Mouse (Mus musculus) limb, embryonic 11.5 days (tissue): Measurements from ENCODE around the gene Vps53. TPM values are rescaled to one million over a fixed set of nuclear protein-coding genes. Genes with fewer than 3 reads are reported as not detected.

Source experiments
- ATAC-seq: fragments of 200-750 bp; cut with Nextera tagmentation; 2 replicates; pipeline ENCODE4 v1.8.0; 2017; ENCODE audit warnings: low read depth; ENCODE audit not compliant: insufficient number of reproducible peaks, low FRiP score, low TSS enrichment
- DNase-seq: peaks from one replicate; pipeline ENCODE4 v3.0.0-alpha.2; 2015; ENCODE audit warnings: low spot score
- H3K27ac ChIP-seq: fragments of 300-500 bp; sonication (generic); replicated peaks from 2 replicates; pipeline ENCODE4 v1.5.1; 2014; ENCODE audit warnings: low read depth, mild to moderate bottlenecking, low read length
- H3K27me3 ChIP-seq: fragments of 300-500 bp; sonication (generic); 2 replicates; pipeline ENCODE4 v1.6.1; 2014; ENCODE audit warnings: mild to moderate bottlenecking, low read length, mixed read lengths; ENCODE audit not compliant: control insufficient read depth, insufficient read depth
- H3K36me3 ChIP-seq: fragments of 300-500 bp; sonication (generic); 2 replicates; pipeline ENCODE4 v1.6.1; 2014; ENCODE audit warnings: mild to moderate bottlenecking, low read length, moderate library complexity, mixed read lengths; ENCODE audit not compliant: control insufficient read depth, insufficient read depth
- H3K4me1 ChIP-seq: fragments of 300-500 bp; sonication (generic); 2 replicates; pipeline ENCODE4 v1.6.1; 2014; ENCODE audit warnings: low read length, mixed read lengths; ENCODE audit not compliant: control insufficient read depth, insufficient read depth
- H3K4me2 ChIP-seq: fragments of 300-500 bp; sonication (generic); 2 replicates; pipeline ENCODE4 v1.6.1; 2014; ENCODE audit warnings: low read depth, mild to moderate bottlenecking, moderate library complexity; ENCODE audit not compliant: severe bottlenecking
- H3K4me3 ChIP-seq: fragments of 300-500 bp; sonication (generic); 2 replicates; pipeline ENCODE4 v1.5.1; 2014; ENCODE audit warnings: low read depth, low read length
- H3K9ac ChIP-seq: fragments of 300-500 bp; sonication (generic); 2 replicates; pipeline ENCODE4 v1.6.1; 2014; ENCODE audit warnings: mild to moderate bottlenecking, low read length
- H3K9me3 ChIP-seq: fragments of 300-500 bp; sonication (generic); 2 replicates; pipeline ENCODE4 v1.6.1; 2016; ENCODE audit warnings: low read length; ENCODE audit not compliant: control insufficient read depth
- WGBS: fragments of 180-500 bp; shearing (Covaris S2); extraction: QIAGEN DNeasy Blood & Tissue Kit; methylation state at CpG from one replicate; pipeline ENCODE4 v1.1.7; 2014; 5-methylcytosine and 5-hydroxymethylcytosine counted together
- polyA plus RNA-seq: library from polyadenylated mRNA; unstranded; fragments of >200 nt; fragmentation: Nextera tagmentation; extraction: Ambion mirVana; gene quantifications from 2 replicates; pipeline ENCODE4 v1.2.1, GENCODE M21; 2014

Gene Vps53
- polyA plus RNA-seq, 1 experiment from 2014 or later = 40.4 TPM

- Histone ChIP-seq H3K4me3 (no peak overlapping the region), H3K4me1 (no peaks in the 10 kb centered on the region), H3K9me3 (no peaks in the 10 kb centered on the region), H3K27me3 (no peaks in the 10 kb centered on the region), H3K27ac (no peak overlapping the region), H3K4me2 (no peak overlapping the region), H3K9ac (no peak overlapping the region), H3K36me3 (peaks cover 5% of the 10 kb centered on the region; the same call in 1 of the 2 replicates)
- no peak for ATAC-seq
- WGBS = 90% methylated on average over 3 of the region's 3 CpGs
- no peak for DNase-seq
These were observed 41.5 kb downstream of the Vps53 start for GRCm38 (mm10) chr11:76137996-76138395.

- ATAC-seq (no peak), DNase-seq (no peak)
- no peaks in the 10 kb centered on the region for H3K9me3 ChIP-seq
- H3K4me1 ChIP-seq = no peaks in the 10 kb centered on the region
- no peaks in the 10 kb centered on the region for H3K27me3 ChIP-seq
- H3K4me2 ChIP-seq = no peak overlapping the region
- WGBS = 83% methylated on average over 7 of the region's 7 CpGs
- peaks cover 5% of the 10 kb centered on the region; the same call in 1 of the 2 replicates for H3K36me3 ChIP-seq
- H3K9ac ChIP-seq = no peak overlapping the region
- H3K4me3 ChIP-seq = no peak overlapping the region
- no peak overlapping the region for H3K27ac ChIP-seq
These were observed 43.6 kb downstream of the Vps53 start for GRCm38 (mm10) chr11:76135641-76136437.

DNA sequence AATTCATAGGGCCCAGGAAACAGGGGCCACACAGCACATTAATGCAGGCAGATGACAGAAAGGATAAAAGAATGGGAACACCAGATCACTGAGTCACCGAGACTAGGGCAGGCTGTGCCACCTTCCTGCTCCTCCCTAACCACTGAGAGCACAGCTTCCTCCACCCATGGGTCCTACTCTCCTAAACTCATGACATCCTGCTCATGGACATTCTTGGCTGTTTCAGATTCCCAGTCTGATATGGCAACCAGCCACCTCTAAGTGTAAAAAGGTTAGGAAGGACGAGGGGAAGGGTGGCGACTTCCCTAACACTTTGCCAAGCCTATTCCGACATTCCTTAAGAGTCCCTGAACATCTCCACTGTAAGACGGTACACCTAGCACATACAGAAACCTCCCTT, 48.6 kb downstream of the Vps53 start:
- WGBS = 85% methylated on average over 5 of the region's 5 CpGs
- Histone ChIP-seq H3K36me3 (peaks cover 5% of the 10 kb centered on the region; the same call in 1 of the 2 replicates), H3K4me3 (no peak overlapping the region), H3K9ac (no peak overlapping the region), H3K4me1 (no peaks in the 10 kb centered on the region), H3K4me2 (no peak overlapping the region), H3K27ac (no peak overlapping the region), H3K9me3 (no peaks in the 10 kb centered on the region), H3K27me3 (no peaks in the 10 kb centered on the region)
- DNase-seq = no peak
- no peak for ATAC-seq

GRCm38 (mm10) chr11:76125386-76125785, 54.1 kb downstream of the Vps53 start:
- WGBS = 71% methylated on average over 8 of the region's 8 CpGs
- Histone ChIP-seq H3K4me1 (peaks cover 3% of the 10 kb centered on the region; the same call in 1 of the 2 replicates), H3K4me3 (no peak overlapping the region), H3K36me3 (no peaks in the 10 kb centered on the region; the same call in 1 of the 2 replicates), H3K9ac (no peak overlapping the region), H3K4me2 (no peak overlapping the region), H3K27me3 (no peaks in the 10 kb centered on the region), H3K27ac (no peak overlapping the region), H3K9me3 (no peaks in the 10 kb centered on the region)
- DNase-seq (peak; percentile 34), ATAC-seq (no peak)

DNA sequence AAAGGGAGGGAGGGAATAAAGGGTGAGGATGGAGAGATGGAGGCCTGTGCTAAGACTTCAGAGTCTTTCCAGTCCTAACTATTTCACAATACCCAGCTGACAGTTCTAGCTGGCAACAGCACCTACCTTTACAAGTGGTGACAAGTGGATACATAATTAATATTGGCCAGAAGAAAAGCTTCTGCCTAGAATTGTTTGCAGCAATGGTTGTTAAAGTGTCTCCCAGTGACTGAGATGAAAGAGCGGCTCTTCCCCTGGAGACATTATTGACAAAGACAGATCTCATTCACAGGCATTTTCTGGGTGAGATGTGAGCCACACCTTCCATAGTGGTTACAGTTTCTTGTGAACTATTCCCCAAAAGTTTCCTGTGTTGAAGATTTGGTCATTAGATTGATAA, 55.9 kb downstream of the Vps53 start:
- Histone ChIP-seq H3K27me3 (no peaks in the 10 kb centered on the region), H3K4me3 (no peak overlapping the region), H3K27ac (no peak overlapping the region), H3K4me2 (no peak overlapping the region), H3K9ac (no peak overlapping the region), H3K36me3 (no peaks in the 10 kb centered on the region; the same call in 1 of the 2 replicates), H3K4me1 (peaks cover 3% of the 10 kb centered on the region; the same call in 1 of the 2 replicates), H3K9me3 (no peaks in the 10 kb centered on the region)
- no peak for ATAC-seq
- no peak for DNase-seq
- WGBS = 90% methylated on average over 1 of the region's 1 CpGs

DNA sequence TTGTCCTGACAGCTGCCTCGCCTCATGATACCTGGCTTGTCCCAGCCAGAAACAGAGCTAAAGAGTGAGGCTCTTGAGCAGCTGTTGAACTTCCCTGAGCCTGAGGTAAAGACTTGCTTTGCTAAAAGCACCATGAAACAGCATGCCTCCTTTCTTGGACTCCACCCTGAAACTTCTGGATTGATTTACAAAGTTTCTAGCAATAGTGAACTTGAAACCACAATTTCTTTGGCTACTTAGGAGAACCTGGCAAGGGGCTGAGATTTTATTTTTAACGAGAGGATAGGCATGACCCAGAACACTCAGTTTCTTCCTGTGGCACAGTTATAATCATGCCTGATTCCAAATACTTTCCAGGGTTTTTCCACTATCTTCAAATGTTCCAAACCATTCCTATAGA, 56.9 kb downstream of the Vps53 start:
- DNase-seq = no peak
- 84% methylated on average over 2 of the region's 2 CpGs for WGBS

GRCm38 (mm10) chr11:76121086-76121485, 58.4 kb downstream of the Vps53 start:
- no peak overlapping the region for H3K27ac ChIP-seq
- H3K27me3 ChIP-seq = no peaks in the 10 kb centered on the region
- peaks cover 2% of the 10 kb centered on the region; the same call in 1 of the 2 replicates for H3K36me3 ChIP-seq
- no peak overlapping the region for H3K4me2 ChIP-seq
- ATAC-seq (no peak), DNase-seq (no peak)
- 84% methylated on average over 4 of the region's 4 CpGs for WGBS
- H3K9me3 ChIP-seq = no peaks in the 10 kb centered on the region
- no peak overlapping the region for H3K4me3 ChIP-seq
- H3K4me1 ChIP-seq = peaks cover 3% of the 10 kb centered on the region; the same call in 1 of the 2 replicates
- no peak overlapping the region for H3K9ac ChIP-seq

More for the DNA sequence above, 56.9 kb downstream of the Vps53 start:
- H3K4me3 ChIP-seq = no peak overlapping the region
- H3K4me1 ChIP-seq = peaks cover 3% of the 10 kb centered on the region; the same call in 1 of the 2 replicates
- no peak for ATAC-seq
- H3K9me3 ChIP-seq = no peaks in the 10 kb centered on the region
- H3K36me3 ChIP-seq = no peaks in the 10 kb centered on the region; the same call in 1 of the 2 replicates
- H3K27me3 ChIP-seq = no peaks in the 10 kb centered on the region
- no peak overlapping the region for H3K4me2 ChIP-seq
- H3K9ac ChIP-seq = no peak overlapping the region
- no peak overlapping the region for H3K27ac ChIP-seq

DNA sequence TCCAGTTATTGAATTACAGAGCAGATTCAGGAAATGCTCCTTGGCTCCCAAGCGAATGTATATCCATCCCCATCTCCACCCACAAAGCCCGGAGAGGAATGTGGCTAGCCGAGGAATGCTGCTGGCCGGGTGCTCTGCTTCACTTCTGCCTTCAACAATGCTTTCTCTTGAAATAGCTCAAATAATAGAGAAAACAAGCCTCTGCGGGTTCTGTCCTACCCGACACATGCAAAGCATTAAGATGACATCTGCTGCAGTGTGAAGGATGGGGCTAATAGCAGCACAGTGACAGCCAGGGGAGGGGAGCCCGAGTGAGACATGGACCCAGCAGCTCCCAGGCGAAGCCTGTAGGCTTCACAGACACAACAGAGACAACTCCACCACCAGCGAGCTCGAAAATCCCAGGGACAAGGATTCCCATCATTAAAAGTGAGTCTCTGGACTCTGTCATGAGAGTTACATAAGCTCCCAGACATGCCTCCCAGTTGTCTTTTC, 59.0 kb downstream of the Vps53 start:
- no peak overlapping the region for H3K27ac ChIP-seq
- H3K36me3 ChIP-seq = peaks cover 2% of the 10 kb centered on the region; the same call in 1 of the 2 replicates
- peaks cover 3% of the 10 kb centered on the region; the same call in 1 of the 2 replicates for H3K4me1 ChIP-seq
- ATAC-seq (no peak), DNase-seq (peak; percentile 38)
- no peaks in the 10 kb centered on the region for H3K9me3 ChIP-seq
- H3K9ac ChIP-seq = no peak overlapping the region
- H3K27me3 ChIP-seq = no peaks in the 10 kb centered on the region
- 50% methylated on average over 10 of the region's 10 CpGs for WGBS
- no peak overlapping the region for H3K4me2 ChIP-seq
- no peak overlapping the region for H3K4me3 ChIP-seq
